Mouse (Mus musculus) limb, embryonic 13.5 days (tissue): ENCODE results near the gene Il17ra. TPM values are rescaled to one million over a fixed set of nuclear protein-coding genes. Genes with fewer than 3 reads are reported as not detected.

Source experiments
- ATAC-seq: fragments of 200-750 bp; cut with Nextera tagmentation; 2 replicates; pipeline ENCODE4 v1.8.0; 2017; ENCODE audit warnings: low read depth, moderate number of reproducible peaks, moderate TSS enrichment; ENCODE audit not compliant: low FRiP score
- H3K27ac ChIP-seq: fragments of 300-500 bp; sonication (generic); 2 replicates; pipeline ENCODE4 v1.5.1; 2015; ENCODE audit warnings: inconsistent platforms, mild to moderate bottlenecking, moderate library complexity
- H3K27me3 ChIP-seq: fragments of 300-500 bp; sonication (generic); 2 replicates; pipeline ENCODE4 v1.6.1; 2015; ENCODE audit warnings: mild to moderate bottlenecking, inconsistent platforms
- H3K36me3 ChIP-seq: fragments of 300-500 bp; sonication (generic); 2 replicates; pipeline ENCODE4 v1.6.1; 2015; ENCODE audit warnings: inconsistent platforms, mild to moderate bottlenecking, moderate library complexity
- H3K4me1 ChIP-seq: fragments of 300-500 bp; sonication (generic); 2 replicates; pipeline ENCODE4 v1.6.1; 2015; ENCODE audit warnings: inconsistent platforms
- H3K4me2 ChIP-seq: fragments of 300-500 bp; sonication (generic); replicated peaks from 2 replicates; pipeline ENCODE4 v1.6.1; 2015; ENCODE audit warnings: inconsistent platforms, mild to moderate bottlenecking, moderate library complexity
- H3K4me3 ChIP-seq: fragments of 300-500 bp; sonication (generic); 2 replicates; pipeline ENCODE4 v1.5.1; 2015; ENCODE audit warnings: moderate library complexity, mild to moderate bottlenecking, inconsistent platforms
- H3K9ac ChIP-seq: fragments of 300-500 bp; sonication (generic); 2 replicates; pipeline ENCODE4 v1.6.1; 2015; ENCODE audit warnings: mild to moderate bottlenecking, inconsistent platforms
- H3K9me3 ChIP-seq: fragments of 300-500 bp; sonication (generic); 2 replicates; pipeline ENCODE4 v1.6.1; 2016; ENCODE audit warnings: inconsistent platforms
- WGBS: fragments of 180-500 bp; shearing (Covaris S2); methylation state at CpG from one replicate; pipeline ENCODE4 v1.1.7; 2015; 5-methylcytosine and 5-hydroxymethylcytosine counted together
- polyA plus RNA-seq: library from polyadenylated mRNA; unstranded; fragments of >200 nt; fragmentation: Nextera tagmentation; extraction: Ambion mirVana; gene quantifications from 2 replicates; pipeline ENCODE4 v1.2.1, GENCODE M21; 2015

Il17ra gene
- polyA plus RNA-seq, 1 experiment from 2014 or later = 5.4 TPM

DNA sequence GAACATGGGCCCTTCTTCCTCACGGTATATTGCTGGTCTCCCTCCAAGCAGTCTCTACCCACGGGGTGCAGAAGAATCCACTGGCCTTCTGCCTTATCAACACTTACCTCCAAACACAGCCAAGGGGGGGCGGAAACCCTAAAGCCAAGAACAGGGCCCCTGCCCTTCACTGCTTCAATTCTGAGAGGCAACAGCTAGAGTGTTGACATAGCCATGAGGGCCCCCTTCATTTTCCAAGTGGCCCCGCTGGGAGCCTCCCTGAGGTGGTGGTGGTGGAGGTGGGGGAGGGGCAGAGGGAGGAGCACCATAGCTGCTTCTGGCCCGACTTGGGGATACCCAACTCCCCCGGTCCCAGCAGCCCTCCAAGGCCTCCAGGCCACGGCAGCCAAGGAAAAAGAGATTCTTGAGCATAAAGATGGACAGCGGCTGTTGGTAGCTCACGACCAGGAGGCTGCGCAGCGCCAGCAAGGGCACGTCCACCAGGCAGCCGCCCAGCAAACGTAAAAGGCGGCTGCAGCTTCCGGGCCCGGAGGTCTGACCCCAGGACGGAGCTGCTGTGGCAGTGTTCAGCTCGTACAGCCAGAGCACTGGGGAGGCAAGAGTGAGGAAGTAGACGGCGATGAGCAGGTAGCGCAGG lies 28.9 kb downstream of the Il17ra start:
- Histone ChIP-seq H3K27ac (no peak overlapping the region), H3K27me3 (peaks cover 52% of the 10 kb centered on the region), H3K9ac (no peak overlapping the region), H3K9me3 (no peaks in the 10 kb centered on the region), H3K4me2 (peak overlapping the region; percentile 98), H3K4me1 (peaks cover 22% of the 10 kb centered on the region), H3K4me3 (peak overlapping the region; percentile 73), H3K36me3 (no peaks in the 10 kb centered on the region)
- WGBS = 9% methylated on average over 22 of the region's 22 CpGs
- no peak for ATAC-seq

DNA sequence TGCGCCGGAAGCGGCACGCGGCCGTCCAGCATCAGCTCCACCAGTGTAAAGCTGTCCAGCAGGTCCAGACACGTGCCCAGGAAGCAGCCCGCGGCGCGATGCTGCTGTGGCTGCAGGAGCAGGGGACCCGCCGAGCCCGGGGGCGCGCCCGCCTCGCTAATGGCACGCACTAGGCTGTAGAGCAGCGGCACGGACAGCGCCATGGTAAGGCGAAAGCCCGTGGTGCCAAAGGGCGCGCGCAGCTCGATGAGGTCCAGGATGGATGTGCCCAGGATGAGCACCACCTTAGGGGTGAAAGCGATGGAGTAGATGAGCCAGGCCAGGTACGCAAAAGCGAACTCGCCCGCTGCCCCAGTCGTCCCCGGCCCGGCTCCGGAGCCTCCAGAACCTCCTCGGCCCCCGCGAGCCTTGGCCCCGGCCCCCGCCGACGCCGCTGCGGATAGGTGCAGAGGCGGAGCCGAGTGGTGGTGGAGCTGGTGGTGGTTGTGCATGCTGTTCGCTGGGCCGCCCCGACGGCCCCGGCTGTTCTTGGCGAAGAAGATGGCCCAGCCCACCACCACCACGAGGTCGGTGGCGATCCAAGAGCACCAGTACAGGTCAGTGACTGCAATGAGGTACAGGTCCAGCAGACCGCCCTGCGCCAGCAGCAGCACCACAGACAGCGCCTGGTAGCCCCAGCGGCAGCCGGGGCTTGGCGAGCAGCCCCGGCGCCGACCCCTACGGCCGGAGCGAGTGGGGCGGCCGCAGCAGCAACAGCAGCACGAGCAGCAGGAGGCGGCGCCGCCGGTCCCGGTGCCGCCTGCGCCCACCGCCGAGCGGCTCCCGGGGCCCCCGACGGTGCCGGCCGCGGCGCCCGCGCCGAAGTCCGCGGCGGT lies 29.7 kb downstream of the Il17ra start:
- Histone ChIP-seq H3K27ac (no peak overlapping the region), H3K9me3 (no peaks in the 10 kb centered on the region), H3K4me1 (peaks cover 22% of the 10 kb centered on the region), H3K9ac (peak overlapping the region; percentile 65), H3K4me3 (peak overlapping the region; percentile 73), H3K27me3 (peaks cover 52% of the 10 kb centered on the region), H3K4me2 (peak overlapping the region; percentile 98), H3K36me3 (no peaks in the 10 kb centered on the region)
- WGBS = 2% methylated on average over 79 of the region's 95 CpGs
- peak; percentile 57 for ATAC-seq

DNA sequence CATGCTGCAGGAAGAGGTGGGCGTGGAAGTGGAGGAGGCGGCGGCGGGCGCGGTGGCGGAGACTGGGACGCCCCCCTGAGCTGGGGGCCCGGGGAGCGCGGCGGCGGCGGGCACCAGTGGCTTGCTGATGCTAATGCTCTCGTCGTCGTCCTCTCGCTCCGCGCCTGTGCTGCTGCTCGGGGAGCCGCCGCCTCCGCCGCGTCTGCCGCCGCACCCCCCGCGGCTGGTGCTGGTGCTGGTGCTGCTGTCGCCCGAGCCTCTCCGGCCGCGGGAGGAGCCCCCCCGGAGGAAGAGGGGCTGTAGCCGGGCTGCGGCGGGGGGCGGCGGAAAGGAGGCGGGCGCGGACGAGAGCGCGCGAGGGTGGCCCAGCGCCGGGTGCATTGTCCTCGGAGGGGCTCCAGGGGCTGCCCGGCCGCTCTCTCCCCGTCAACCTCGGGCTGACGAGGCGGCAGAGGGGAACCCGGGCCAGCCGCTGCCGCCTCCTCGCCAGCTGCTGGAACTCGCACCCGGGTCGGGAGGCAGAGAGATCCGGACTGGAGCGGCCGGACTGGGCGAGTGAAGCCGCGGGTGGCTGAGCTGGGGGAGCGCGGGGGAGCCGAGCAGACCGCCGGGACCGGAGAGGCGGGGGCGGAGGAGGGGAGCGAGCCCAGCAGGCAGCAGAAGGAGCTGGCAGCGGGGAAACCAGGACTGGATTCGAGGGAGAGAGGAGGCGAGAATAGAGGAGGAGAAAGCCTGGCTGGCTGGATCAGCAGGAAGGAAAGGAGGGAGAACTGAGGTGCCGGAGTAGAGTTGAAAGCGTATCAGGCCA lies 30.5 kb downstream of the Il17ra start, which contains the start of gene Tmem121b:
Gene Tmem121b, minus strand, starts transcription at position 434 of the 808 bp plus-strand sequence.
- H3K9ac ChIP-seq = peak within 1 kb of the TSS; percentile 65
- peaks cover 22% of the 10 kb centered on the region for H3K4me1 ChIP-seq
- ATAC-seq = peak; percentile 67
- 1% methylated on average over 51 of the region's 84 CpGs for WGBS
- peak within 1 kb of the TSS; percentile 98 for H3K4me2 ChIP-seq
- no peak within 1 kb of the TSS for H3K27ac ChIP-seq
- H3K27me3 ChIP-seq = peaks cover 52% of the 10 kb centered on the region
- H3K4me3 ChIP-seq = peak within 1 kb of the TSS; percentile 73
- H3K9me3 ChIP-seq = no peaks in the 10 kb centered on the region
- H3K36me3 ChIP-seq = no peaks in the 10 kb centered on the region

DNA sequence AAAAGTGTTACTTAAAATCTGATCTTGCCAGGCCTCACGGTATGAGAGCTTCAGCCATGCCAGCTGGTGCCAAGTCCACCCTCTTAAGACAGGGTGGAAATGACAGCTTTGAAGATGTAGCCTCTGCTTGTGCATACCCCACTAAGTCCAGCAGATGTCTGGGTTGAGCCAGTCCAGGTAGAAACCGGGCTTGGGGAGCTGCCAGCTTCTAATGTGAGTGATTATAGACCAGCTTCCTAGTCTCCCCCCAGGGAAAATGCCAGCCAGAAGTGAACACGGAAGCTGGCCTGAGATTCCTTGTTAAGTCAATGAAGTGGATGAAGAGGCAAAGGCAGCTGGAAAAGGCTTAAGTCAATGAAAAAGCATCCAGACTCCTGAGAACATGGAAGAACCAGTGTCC lies 33.5 kb downstream of the Il17ra start:
- no peak for ATAC-seq
- WGBS = 33% methylated on average over 3 of the region's 3 CpGs
- no peak overlapping the region for H3K27ac ChIP-seq
- no peak overlapping the region for H3K4me2 ChIP-seq
- H3K9me3 ChIP-seq = peaks cover 7% of the 10 kb centered on the region
- no peak overlapping the region for H3K4me3 ChIP-seq
- no peaks in the 10 kb centered on the region; the same call in 1 of the 2 replicates for H3K36me3 ChIP-seq
- no peak overlapping the region for H3K9ac ChIP-seq
- H3K27me3 ChIP-seq = peaks cover 33% of the 10 kb centered on the region
- peaks cover 22% of the 10 kb centered on the region for H3K4me1 ChIP-seq

DNA sequence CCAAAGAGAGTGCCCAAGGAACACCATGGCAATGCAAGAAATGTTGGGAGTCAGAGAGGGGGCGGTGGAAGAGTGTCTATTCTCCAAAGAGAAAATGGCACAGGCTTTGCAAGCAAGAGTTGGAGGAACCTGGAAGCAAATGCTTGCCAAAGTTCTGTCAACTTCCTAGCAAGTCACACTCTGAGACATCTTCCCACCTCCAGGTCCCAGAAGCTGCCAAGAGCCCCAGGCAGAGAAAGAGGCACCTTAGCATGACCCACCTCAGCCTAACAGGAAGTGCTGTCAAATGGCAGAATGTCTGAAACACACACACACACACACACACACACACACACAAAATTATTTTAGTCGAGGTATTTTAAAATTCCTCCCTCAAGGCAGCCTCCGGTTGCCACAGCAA lies 41.0 kb downstream of the Il17ra start:
- H3K27ac ChIP-seq = no peak overlapping the region

DNA sequence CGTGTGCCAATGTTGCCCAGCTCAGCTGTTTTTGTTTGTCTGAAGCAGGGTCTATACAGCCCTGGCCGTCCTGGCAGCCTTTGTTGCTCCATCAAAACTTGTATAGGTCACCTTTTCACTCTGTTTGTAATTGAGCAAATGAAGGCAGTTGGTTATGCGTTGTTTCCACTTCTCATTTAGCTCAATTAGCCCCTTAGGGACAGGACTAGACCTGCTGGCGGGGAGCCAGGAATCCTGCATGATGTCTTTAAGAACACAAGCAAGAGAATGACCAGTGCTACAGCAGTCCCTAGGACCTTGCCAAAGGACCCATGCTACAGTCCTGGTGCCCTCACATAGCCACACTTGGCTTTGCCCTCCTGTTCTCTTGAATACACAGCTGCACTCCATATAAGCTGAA lies 42.5 kb downstream of the Il17ra start:
- 52% methylated on average over 4 of the region's 4 CpGs for whole genome bisulfite sequencing
- Histone ChIP-seq H3K27ac (peak overlapping the region; percentile 16; the same call in 1 of the 2 replicates), H3K4me3 (no peak overlapping the region), H3K4me1 (peaks cover 6% of the 10 kb centered on the region; the same call in 1 of the 2 replicates), H3K36me3 (peaks cover 24% of the 10 kb centered on the region), H3K9ac (no peak overlapping the region), H3K27me3 (no peaks in the 10 kb centered on the region), H3K4me2 (no peak overlapping the region), H3K9me3 (peaks cover 3% of the 10 kb centered on the region; the same call in 1 of the 2 replicates)
- ATAC-seq = no peak

More for the DNA sequence above, 41.0 kb downstream of the Il17ra start:
- WGBS = 66% methylated on average over 3 of the region's 3 CpGs
- no peak overlapping the region for H3K9ac ChIP-seq
- ATAC-seq = no peak
- H3K4me3 ChIP-seq = no peak overlapping the region
- H3K9me3 ChIP-seq = peaks cover 7% of the 10 kb centered on the region
- H3K4me2 ChIP-seq = no peak overlapping the region
- H3K4me1 ChIP-seq = peaks cover 6% of the 10 kb centered on the region; the same call in 1 of the 2 replicates
- peaks cover 9% of the 10 kb centered on the region; the same call in 1 of the 2 replicates for H3K36me3 ChIP-seq
- no peaks in the 10 kb centered on the region for H3K27me3 ChIP-seq

DNA sequence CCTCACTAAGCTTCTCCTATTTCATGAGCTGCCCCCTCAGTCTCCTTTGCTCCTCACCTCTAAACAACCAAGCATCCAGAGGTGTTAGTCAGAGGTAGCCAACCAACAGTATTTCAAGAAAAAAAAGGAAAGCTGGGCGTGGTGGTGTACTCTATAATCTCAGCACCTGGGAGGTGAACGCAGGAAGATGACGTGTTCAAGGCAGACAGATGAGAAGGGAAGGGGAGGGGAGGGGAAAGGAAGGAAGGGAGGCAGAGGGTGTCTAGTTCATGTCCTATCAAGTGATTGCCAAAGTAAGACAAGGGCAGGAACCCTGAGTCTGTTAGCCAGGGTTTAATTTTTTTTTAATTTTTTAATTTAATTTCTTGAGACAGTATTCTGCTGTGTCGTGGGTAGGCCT lies 45.6 kb downstream of the Il17ra start:
- Histone ChIP-seq H3K4me3 (no peak overlapping the region), H3K9ac (no peak overlapping the region), H3K4me1 (peaks cover 6% of the 10 kb centered on the region; the same call in 1 of the 2 replicates), H3K36me3 (peaks cover 49% of the 10 kb centered on the region), H3K27me3 (no peaks in the 10 kb centered on the region), H3K9me3 (no peaks in the 10 kb centered on the region), H3K4me2 (no peak overlapping the region), H3K27ac (no peak overlapping the region)
- WGBS = 77% methylated on average over 4 of the region's 4 CpGs
- no peak for ATAC-seq

DNA sequence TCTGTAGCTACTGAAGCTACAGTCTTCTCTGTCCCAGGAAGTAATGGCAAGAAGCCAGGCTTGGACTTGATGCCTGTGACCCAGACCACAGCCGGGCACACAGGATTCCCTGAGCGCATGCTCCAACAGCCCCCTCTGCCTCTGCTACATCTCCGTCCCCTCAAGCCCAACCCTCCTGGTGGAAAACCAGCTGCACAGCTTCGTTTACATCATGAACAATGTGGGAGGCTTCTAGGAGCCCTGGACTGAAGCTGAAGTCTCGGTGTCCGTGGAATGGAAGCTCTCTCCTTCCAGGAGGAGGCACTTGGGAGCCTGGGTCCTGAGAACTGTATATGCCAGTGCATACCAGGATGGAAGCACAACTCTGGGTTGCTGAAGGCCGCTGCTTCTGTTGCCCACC lies 46.9 kb downstream of the Il17ra start:
- WGBS = 82% methylated on average over 7 of the region's 7 CpGs

DNA sequence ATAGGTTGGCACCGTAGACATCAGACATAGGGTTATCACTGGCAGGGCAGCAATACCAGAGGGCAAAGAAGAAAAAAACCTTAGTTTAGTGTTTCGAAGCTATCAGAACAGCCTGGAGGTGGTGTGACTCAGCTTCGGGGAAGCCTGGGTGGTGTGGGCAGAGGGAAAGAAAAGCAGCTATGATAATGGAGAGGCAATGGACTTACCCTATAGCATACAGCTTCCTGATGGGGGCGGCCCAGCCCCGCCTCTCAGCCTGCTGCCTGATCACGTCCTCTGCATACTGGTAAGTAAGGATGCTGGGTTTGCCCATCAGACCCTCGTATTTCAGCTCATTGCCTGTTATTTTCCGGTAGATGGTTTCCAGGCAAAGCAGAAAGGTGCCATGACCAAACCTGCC lies 47.4 kb downstream of the Il17ra start:
- no peak overlapping the region for H3K4me2 ChIP-seq
- no peaks in the 10 kb centered on the region for H3K9me3 ChIP-seq
- peaks cover 4% of the 10 kb centered on the region; the same call in 1 of the 2 replicates for H3K4me1 ChIP-seq
- 79% methylated on average over 8 of the region's 8 CpGs for WGBS
- H3K36me3 ChIP-seq = peaks cover 60% of the 10 kb centered on the region
- no peak for ATAC-seq
- no peak overlapping the region for H3K4me3 ChIP-seq
- no peak overlapping the region for H3K27ac ChIP-seq
- H3K9ac ChIP-seq = no peak overlapping the region
- no peaks in the 10 kb centered on the region for H3K27me3 ChIP-seq

More for the DNA sequence above, 46.9 kb downstream of the Il17ra start:
- no peak overlapping the region for H3K4me3 ChIP-seq
- no peaks in the 10 kb centered on the region for H3K9me3 ChIP-seq
- H3K36me3 ChIP-seq = peaks cover 60% of the 10 kb centered on the region
- H3K9ac ChIP-seq = no peak overlapping the region
- H3K4me2 ChIP-seq = no peak overlapping the region
- H3K27ac ChIP-seq = no peak overlapping the region
- no peak for ATAC-seq
- H3K4me1 ChIP-seq = peaks cover 6% of the 10 kb centered on the region; the same call in 1 of the 2 replicates
- no peaks in the 10 kb centered on the region for H3K27me3 ChIP-seq

DNA sequence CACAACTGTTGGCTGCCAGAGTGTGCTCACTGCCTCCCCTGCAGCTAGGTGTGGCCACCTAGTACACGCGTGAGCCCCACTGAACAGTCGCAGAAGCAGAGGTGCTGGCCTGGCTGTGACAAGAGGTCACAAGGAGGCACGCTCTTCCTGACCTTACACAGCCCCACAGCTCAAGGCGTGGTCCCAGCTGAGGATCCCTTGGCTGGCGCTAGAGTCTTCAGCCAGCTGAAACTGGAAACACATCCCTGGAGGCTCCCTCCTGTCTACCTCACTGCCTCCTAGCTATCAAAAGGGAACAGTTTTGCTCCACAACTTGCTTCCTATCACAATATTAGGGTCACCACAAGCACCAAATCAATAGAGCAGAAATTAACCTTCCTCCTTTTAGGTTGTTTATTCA lies 48.2 kb downstream of the Il17ra start:
- Histone ChIP-seq H3K4me1 (no peaks in the 10 kb centered on the region), H3K36me3 (peaks cover 62% of the 10 kb centered on the region), H3K4me2 (no peak overlapping the region), H3K27me3 (no peaks in the 10 kb centered on the region), H3K27ac (no peak overlapping the region), H3K4me3 (no peak overlapping the region), H3K9ac (no peak overlapping the region), H3K9me3 (no peaks in the 10 kb centered on the region)
- WGBS = 71% methylated on average over 6 of the region's 6 CpGs
- no peak for ATAC-seq

DNA sequence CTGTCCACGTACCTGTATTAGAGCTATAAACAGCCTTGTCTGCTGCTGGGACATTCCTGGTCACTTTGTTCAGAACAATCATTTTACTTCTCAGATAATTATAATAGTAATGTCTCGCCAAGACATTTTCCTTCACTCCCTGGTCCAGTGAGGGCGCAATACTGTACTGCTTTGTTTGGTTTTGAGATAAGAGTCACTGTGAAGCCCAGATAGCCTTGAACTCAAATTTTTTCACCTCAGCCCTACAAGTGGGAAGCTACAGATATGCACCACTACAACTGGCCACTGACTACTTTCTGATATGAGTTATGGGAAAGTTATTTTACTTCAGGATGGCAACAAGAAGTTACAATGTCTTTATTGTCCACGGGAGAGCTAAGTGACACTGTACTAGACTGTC lies 53.4 kb downstream of the Il17ra start:
- no peaks in the 10 kb centered on the region for H3K9me3 ChIP-seq
- no peaks in the 10 kb centered on the region for H3K4me1 ChIP-seq
- H3K9ac ChIP-seq = no peak overlapping the region
- peaks cover 63% of the 10 kb centered on the region for H3K36me3 ChIP-seq
- H3K27me3 ChIP-seq = no peaks in the 10 kb centered on the region
- H3K27ac ChIP-seq = no peak overlapping the region
- no peak overlapping the region for H3K4me3 ChIP-seq
- H3K4me2 ChIP-seq = no peak overlapping the region
- WGBS = 89% methylated on average over 4 of the region's 4 CpGs
- ATAC-seq = no peak
